Mouse (Mus musculus) lung, embryonic 14.5 days (tissue): ENCODE measurements around the gene Dpf3. TPM values are rescaled to one million over a fixed set of nuclear protein-coding genes. Genes with fewer than 3 reads are reported as not detected.

Source experiments
- ATAC-seq: fragments of 200-750 bp; cut with Nextera tagmentation; 2 replicates; pipeline ENCODE4 v1.8.0; 2017; ENCODE audit warnings: mild to moderate bottlenecking, moderate TSS enrichment, moderate library complexity; ENCODE audit not compliant: insufficient read depth
- DNase-seq: peaks from one replicate; pipeline ENCODE4 v3.0.0-alpha.2; 2015
- H3K27ac ChIP-seq: fragments of 300-500 bp; sonication (generic); 2 replicates; pipeline ENCODE4 v1.5.1; 2014; ENCODE audit warnings: low read depth, mild to moderate bottlenecking, moderate library complexity
- H3K27me3 ChIP-seq: fragments of 300-500 bp; sonication (generic); 2 replicates; pipeline ENCODE4 v1.6.1; 2014; ENCODE audit warnings: low read length, control low read depth; ENCODE audit not compliant: insufficient read depth
- H3K36me3 ChIP-seq: fragments of 300-500 bp; sonication (generic); 2 replicates; pipeline ENCODE4 v1.6.1; 2014; ENCODE audit warnings: control low read depth; ENCODE audit not compliant: insufficient read depth
- H3K4me1 ChIP-seq: fragments of 300-500 bp; sonication (generic); 2 replicates; pipeline ENCODE4 v1.6.1; 2014; ENCODE audit warnings: antibody characterized with exemption, control low read depth; ENCODE audit not compliant: insufficient read depth
- H3K4me2 ChIP-seq: fragments of 300-500 bp; sonication (generic); 2 replicates; pipeline ENCODE4 v1.6.1; 2014; ENCODE audit warnings: mild to moderate bottlenecking
- H3K4me3 ChIP-seq: fragments of 300-500 bp; sonication (generic); 2 replicates; pipeline ENCODE4 v1.5.1; 2014; ENCODE audit warnings: low read depth, low read length
- H3K9ac ChIP-seq: fragments of 300-500 bp; sonication (generic); 2 replicates; pipeline ENCODE4 v1.6.1; 2014
- H3K9me3 ChIP-seq: fragments of 300-500 bp; sonication (generic); 2 replicates; pipeline ENCODE4 v1.6.1; 2016; ENCODE audit warnings: low read depth, low read length, control low read depth
- CTCF ChIP-seq: IDR thresholded peaks from 2 replicates; pipeline ENCODE4 v1.5.1; 2016; ENCODE audit warnings: antibody characterized with exemption, low read depth
- WGBS: fragments of 180-500 bp; shearing (Covaris S2); extraction: QIAGEN DNeasy Blood & Tissue Kit; methylation state at CpG from one replicate; pipeline ENCODE4 v1.1.7; 2014; 5-methylcytosine and 5-hydroxymethylcytosine counted together
- polyA plus RNA-seq: library from polyadenylated mRNA; unstranded; fragments of >200 nt; fragmentation: Nextera tagmentation; extraction: Ambion mirVana; gene quantifications from 2 replicates; pipeline ENCODE4 v1.2.1, GENCODE M21; 2014

Gene Dpf3
- polyA plus RNA-seq, 1 experiment from 2014 or later: 3.1 TPM

GRCm38 (mm10) chr12:83271215-83271614 lies 216.3 kb downstream of the Dpf3 start:
- H3K4me2 ChIP-seq: no peak overlapping the region
- no peaks in the 10 kb centered on the region for H3K36me3 ChIP-seq
- TF ChIP-seq CTCF: no peak
- H3K4me1 ChIP-seq: no peaks in the 10 kb centered on the region
- H3K4me3 ChIP-seq: no peak overlapping the region
- ATAC-seq: no peak
- 85% methylated on average over 3 of the region's 3 CpGs for WGBS
- no peak overlapping the region for H3K9ac ChIP-seq
- H3K27me3 ChIP-seq: no peaks in the 10 kb centered on the region
- no peaks in the 10 kb centered on the region for H3K9me3 ChIP-seq
- H3K27ac ChIP-seq: no peak overlapping the region
- no peak for DNase-seq

- peak overlapping the region; percentile 71 for H3K27ac ChIP-seq
Observed at GRCm38 (mm10) chr12:83268504-83268922, 219.0 kb downstream of the Dpf3 start.

GRCm38 (mm10) chr12:83260540-83260939 lies 227.0 kb downstream of the Dpf3 start:
- no peak overlapping the region for H3K27ac ChIP-seq
- no peaks in the 10 kb centered on the region for H3K9me3 ChIP-seq
- TF ChIP-seq CTCF: no peak
- WGBS: 53% methylated on average over 2 of the region's 2 CpGs
- no peak overlapping the region for H3K4me2 ChIP-seq
- no peak overlapping the region for H3K4me3 ChIP-seq
- H3K36me3 ChIP-seq: no peaks in the 10 kb centered on the region
- H3K9ac ChIP-seq: no peak overlapping the region
- DNase-seq: peak; percentile 17
- no peaks in the 10 kb centered on the region for H3K27me3 ChIP-seq
- no peak for ATAC-seq
- no peaks in the 10 kb centered on the region for H3K4me1 ChIP-seq

More at GRCm38 (mm10) chr12:83268504-83268922, 219.0 kb downstream of the Dpf3 start:
- Histone ChIP-seq H3K9me3 (no peaks in the 10 kb centered on the region), H3K4me1 (no peaks in the 10 kb centered on the region), H3K9ac (no peak overlapping the region), H3K36me3 (no peaks in the 10 kb centered on the region), H3K4me3 (no peak overlapping the region), H3K27me3 (no peaks in the 10 kb centered on the region), H3K4me2 (peak overlapping the region; percentile 21; the same call in 1 of the 2 replicates)
- DNase-seq (peak; percentile 92), ATAC-seq (peak; percentile 96)
- 38% methylated on average over 11 of the region's 11 CpGs for WGBS
- no peak for TF ChIP-seq CTCF

- H3K9ac ChIP-seq: no peak overlapping the region
- DNase-seq (no peak), ATAC-seq (no peak)
- no peak overlapping the region for H3K4me2 ChIP-seq
- no peaks in the 10 kb centered on the region for H3K36me3 ChIP-seq
- H3K4me3 ChIP-seq: no peak overlapping the region
- H3K27ac ChIP-seq: no peak overlapping the region
- no peaks in the 10 kb centered on the region for H3K27me3 ChIP-seq
- TF ChIP-seq CTCF: no peak
- no peaks in the 10 kb centered on the region for H3K9me3 ChIP-seq
- WGBS: 83% methylated on average over 4 of the region's 4 CpGs
- H3K4me1 ChIP-seq: no peaks in the 10 kb centered on the region
Observed at GRCm38 (mm10) chr12:83254399-83254798, 233.1 kb downstream of the Dpf3 start.

- H3K36me3 ChIP-seq: no peaks in the 10 kb centered on the region
- no peak overlapping the region for H3K4me3 ChIP-seq
- no peaks in the 10 kb centered on the region for H3K27me3 ChIP-seq
- H3K4me1 ChIP-seq: no peaks in the 10 kb centered on the region
- no peaks in the 10 kb centered on the region for H3K9me3 ChIP-seq
- H3K27ac ChIP-seq: no peak overlapping the region
- H3K9ac ChIP-seq: no peak overlapping the region
- ATAC-seq (no peak), DNase-seq (no peak)
- H3K4me2 ChIP-seq: no peak overlapping the region
- no peak for TF ChIP-seq CTCF
- 83% methylated on average over 3 of the region's 3 CpGs for WGBS
Observed at GRCm38 (mm10) chr12:83249066-83249465, 238.4 kb downstream of the Dpf3 start.

GRCm38 (mm10) chr12:83248636-83249035 lies 238.9 kb downstream of the Dpf3 start:
- H3K36me3 ChIP-seq: no peaks in the 10 kb centered on the region
- no peak for DNase-seq
- H3K4me1 ChIP-seq: no peaks in the 10 kb centered on the region
- H3K27ac ChIP-seq: no peak overlapping the region
- no peak for TF ChIP-seq CTCF
- H3K4me2 ChIP-seq: no peak overlapping the region
- no peak for ATAC-seq
- no peak overlapping the region for H3K9ac ChIP-seq
- no peak overlapping the region for H3K4me3 ChIP-seq
- H3K27me3 ChIP-seq: no peaks in the 10 kb centered on the region
- WGBS: 79% methylated on average over 2 of the region's 2 CpGs
- no peaks in the 10 kb centered on the region for H3K9me3 ChIP-seq

- no peak for TF ChIP-seq CTCF
- H3K4me2 ChIP-seq: no peak overlapping the region
- H3K4me3 ChIP-seq: no peak overlapping the region
- H3K36me3 ChIP-seq: no peaks in the 10 kb centered on the region
- DNase-seq (no peak), ATAC-seq (no peak)
- no peaks in the 10 kb centered on the region for H3K4me1 ChIP-seq
- no peaks in the 10 kb centered on the region for H3K27me3 ChIP-seq
- no peaks in the 10 kb centered on the region for H3K9me3 ChIP-seq
- H3K9ac ChIP-seq: no peak overlapping the region
- 58% methylated on average over 3 of the region's 3 CpGs for WGBS
- no peak overlapping the region for H3K27ac ChIP-seq
Observed at GRCm38 (mm10) chr12:83247669-83248068, 239.8 kb downstream of the Dpf3 start.

GRCm38 (mm10) chr12:83241022-83241421 lies 246.5 kb downstream of the Dpf3 start:
- 56% methylated on average over 3 of the region's 3 CpGs for WGBS
- Histone ChIP-seq H3K9ac (no peak overlapping the region), H3K36me3 (no peaks in the 10 kb centered on the region), H3K4me3 (no peak overlapping the region), H3K4me2 (no peak overlapping the region), H3K27ac (no peak overlapping the region), H3K27me3 (no peaks in the 10 kb centered on the region), H3K9me3 (no peaks in the 10 kb centered on the region), H3K4me1 (no peaks in the 10 kb centered on the region)
- ATAC-seq (no peak), DNase-seq (no peak)
- no peak for TF ChIP-seq CTCF
